Mouse (Mus musculus): Measurements from ENCODE around the gene Atxn2.
A peak's percentile ranks its signal among the peaks of the same experiment; 100 is the strongest.
"Not testable (repeated sequence)": the region's sequence is repeated elsewhere in the genome, so short reads cannot be mapped to it uniquely, and the experiment has no call there.

The Atxn2 gene

DNA sequence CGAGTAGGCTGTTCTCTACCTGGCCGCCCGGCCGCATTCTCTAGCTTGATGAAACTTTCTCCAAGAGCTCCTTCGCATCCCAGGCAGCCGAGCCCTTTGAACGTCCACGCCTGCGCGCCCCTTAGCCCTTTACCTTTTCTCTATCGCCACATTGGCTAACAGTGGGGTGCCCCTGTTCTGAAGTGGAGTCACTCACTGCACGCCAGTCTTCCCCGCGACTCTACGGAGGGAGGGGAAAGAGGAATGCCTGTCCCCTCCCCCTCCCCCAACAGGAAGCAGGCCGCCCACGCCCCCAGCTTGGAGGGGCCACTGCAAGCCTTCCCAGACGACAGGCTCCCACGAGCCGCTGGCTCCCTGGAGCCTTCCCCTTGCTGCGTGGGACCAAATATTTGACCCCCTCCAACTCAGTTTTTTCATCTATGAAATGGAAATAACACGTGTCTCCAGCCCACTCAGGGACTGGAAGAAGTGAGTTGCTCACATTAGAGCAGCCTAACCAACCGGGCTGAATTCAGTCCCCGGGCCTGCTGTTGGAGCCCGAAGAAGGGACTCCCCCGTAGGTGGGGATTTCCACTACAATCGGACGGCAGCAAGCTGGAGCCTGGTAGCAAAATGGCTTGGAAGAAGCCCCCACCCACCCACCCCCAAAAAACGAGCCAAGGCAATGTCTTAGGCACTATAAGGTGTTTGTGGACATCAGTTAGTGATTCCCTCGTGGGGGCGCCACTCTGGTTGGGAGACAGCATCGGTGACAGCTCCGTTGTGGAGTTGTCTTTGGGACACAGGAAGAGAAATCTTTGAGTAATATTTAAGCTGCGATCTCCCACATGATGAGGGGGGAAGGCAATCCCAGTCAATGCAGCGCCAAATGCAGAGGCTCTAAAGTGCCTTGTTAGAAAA is 126.6 kb downstream of the Atxn2 start, which contains the start of gene Sh2b3:
Gene Sh2b3, minus strand, starts transcription at position 206 of the 900 bp plus-strand sequence.
- DNase-seq: peak; percentile 69 to 71

GRCm38 (mm10) chr5:121838341-121839127 is 127.4 kb downstream of the Atxn2 start:
- DNase-seq: peak; percentile 80 to 81

GRCm38 (mm10) chr5:121839128-121839473 is 128.0 kb downstream of the Atxn2 start:
- DNase-seq: no peak

- DNase-seq: no peak
These were observed 130.4 kb downstream of the Atxn2 start for GRCm38 (mm10) chr5:121841516-121841915.

- DNase-seq: no peak
These were observed 130.8 kb downstream of the Atxn2 start for GRCm38 (mm10) chr5:121841973-121842372.

- peak; percentile 80 to 86 for DNase-seq
These were observed 131.6 kb downstream of the Atxn2 start for GRCm38 (mm10) chr5:121842665-121843118.

- DNase-seq: no peak
These were observed 132.2 kb downstream of the Atxn2 start for GRCm38 (mm10) chr5:121843138-121843905.

- DNase-seq: no peak
These were observed 134.2 kb downstream of the Atxn2 start for GRCm38 (mm10) chr5:121845361-121845760.

DNA sequence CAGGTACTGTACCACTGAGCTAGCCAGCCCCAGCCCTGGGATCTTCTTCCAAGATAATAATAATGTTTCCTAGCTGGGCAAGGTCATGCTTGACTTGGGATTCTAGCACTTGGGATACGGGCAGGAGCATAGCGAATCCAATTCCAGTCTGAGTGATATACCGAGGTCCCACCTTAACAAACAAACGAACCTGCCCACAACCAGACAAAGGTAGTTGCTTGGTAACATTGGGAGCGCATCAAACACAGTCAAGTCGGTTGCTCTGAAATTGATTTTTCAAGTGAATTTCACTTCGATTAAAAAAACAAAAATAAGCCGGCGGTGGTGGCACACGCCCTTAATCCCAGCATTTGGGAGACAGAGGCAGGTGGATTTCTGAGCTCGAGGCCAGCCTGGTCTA is 135.2 kb downstream of the Atxn2 start:
- no peak for DNase-seq

DNA sequence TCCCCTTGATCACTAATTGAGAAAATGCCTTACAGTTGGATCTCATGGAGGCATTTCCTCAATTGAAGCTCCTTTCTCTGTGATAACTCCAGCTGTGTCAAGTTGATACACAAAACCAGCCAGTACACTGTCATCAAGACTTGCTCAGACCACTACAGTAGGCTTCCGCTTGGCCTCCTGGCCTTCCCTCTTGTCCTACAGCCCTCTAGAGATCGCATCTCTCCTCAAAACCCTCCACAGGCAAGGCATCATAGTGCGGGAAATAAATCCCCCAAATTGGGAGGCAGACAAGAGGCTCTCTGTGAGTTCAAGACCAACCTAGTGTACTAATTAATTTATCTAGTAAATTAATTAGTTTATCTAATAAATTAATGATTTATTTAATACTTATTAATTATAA is 136.1 kb downstream of the Atxn2 start:
- not testable (repeated sequence) for DNase-seq

DNA sequence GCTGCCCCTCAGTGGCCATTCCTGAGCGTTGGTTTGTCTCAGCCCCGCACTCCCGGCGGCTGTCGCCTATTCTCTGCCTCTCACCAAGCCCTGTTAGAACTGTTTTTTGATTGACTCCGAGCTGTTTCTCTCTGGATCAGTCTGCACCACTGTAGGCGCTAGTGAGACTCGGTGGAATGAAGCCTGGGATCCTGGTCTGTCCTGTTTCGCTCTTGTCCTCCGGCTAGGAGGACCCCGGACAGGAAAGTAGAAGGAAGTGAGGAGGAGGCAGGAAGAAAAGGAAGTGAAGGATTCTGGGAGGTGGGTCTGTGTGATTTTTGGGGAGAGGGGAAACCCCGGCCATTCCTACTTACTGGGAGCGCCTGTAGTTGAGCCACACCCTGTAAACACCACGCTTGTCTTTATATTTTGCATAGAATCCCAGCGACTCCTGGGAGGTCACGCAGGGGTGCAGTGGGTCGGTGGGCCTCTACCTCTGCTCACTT is 136.9 kb downstream of the Atxn2 start:
- peak; percentile 63 to 72 for DNase-seq

DNA sequence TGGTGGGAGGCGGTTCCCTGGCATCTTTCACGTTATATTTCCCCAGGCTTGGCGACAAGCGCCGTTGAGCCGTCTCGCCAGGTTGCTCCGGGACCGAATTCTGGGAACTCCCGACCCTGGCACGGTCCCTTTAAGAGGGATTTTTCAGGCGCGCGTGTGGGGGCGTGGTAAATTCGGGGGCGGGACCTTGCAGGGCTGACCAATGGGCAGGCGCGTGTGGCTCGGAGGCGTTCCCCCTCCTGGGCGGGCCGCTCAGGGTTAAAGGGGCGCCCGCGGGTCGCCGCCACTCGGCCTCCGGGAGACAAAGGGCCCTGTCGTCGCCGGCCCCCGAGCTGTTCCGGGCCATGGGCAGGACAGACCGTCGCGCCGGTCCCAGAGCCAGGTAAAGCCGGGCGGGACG is 137.6 kb downstream of the Atxn2 start, which contains the start of gene Pheta1:
Gene Pheta1, plus strand, starts transcription at position 242 of the 400 bp plus-strand sequence.
- DNase-seq: peak; percentile 93 to 95

DNA sequence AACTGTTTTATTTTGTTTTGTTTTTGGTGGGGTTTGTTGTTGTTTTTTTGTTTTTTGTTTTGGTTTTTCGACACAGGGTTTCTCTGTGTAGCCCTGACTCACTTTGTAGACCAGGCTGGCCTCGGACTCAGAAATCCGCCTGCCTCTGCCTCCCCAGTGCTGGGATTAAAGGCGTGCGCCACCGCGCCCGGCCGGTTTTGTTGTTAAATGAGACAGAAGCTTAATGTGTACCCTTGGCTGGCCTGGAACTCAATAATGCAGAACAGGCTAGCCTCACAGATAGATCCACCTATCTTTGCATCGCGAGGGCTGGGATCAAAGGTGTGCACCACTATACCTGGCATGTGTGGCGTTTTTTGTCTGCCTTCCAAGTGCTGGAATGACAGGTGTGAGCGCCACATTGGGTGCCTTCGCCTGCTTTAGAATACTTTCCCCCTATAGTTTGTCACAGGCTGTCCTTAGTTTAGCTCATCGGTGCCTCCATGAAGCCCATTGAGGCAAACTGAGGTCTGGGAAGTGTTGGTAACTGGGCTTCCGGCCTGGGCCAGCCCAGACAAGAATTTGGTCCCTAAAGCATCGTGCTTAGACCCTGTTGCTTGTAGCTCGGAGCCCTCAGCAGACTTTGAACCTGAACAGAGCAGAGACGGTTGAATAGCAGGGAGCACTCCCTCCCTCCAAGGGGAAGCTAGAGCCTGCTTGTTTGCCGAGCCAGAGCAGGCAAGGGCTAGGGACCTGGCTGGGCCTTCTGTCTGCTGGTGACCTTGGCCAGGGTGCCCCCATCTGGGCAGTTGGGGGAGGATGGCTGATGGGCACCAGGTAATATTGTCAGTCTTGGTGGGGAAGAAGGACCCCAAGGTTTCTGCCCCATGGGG is 138.6 kb downstream of the Atxn2 start:
- no peak for DNase-seq

DNA sequence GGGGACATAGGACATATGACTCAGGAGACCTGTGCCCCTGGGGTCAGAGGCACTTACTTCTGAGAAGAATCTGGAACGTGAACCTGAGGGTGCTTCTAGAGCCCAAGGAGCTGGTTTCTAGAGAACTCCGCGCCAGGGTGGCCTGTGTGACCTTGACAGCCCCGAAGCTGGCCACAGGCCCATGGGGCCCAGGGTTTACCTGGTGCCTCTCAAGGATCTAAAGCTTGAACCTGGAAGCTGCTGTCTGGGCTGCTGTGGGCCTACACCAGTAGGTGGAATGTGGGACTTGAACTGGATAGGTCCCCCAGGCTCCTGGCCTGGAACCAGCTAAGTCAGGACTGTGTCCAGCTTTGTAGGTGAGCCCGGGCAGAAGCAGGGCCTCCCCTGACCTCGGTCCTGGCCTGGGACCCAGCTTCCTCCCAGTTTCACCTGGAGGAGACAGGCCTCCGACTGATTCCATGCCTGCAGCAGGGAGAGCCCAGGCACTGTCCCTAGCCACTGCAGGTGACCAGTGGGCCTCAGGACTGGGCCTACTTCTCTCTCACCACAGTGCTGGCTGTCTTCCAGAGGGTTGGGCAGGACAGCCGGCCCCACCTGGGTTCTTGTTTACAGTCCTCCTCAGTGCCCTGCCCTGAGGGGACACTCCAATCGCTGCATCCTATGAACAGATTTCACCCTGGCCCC is 142.4 kb downstream of the Atxn2 start:
- DNase-seq: peak; percentile 93 to 96

- no peak for DNase-seq
These were observed 143.6 kb downstream of the Atxn2 start for GRCm38 (mm10) chr5:121854768-121855167.

- DNase-seq: no peak
These were observed 145.6 kb downstream of the Atxn2 start for GRCm38 (mm10) chr5:121856740-121857139.

- DNase-seq: no peak
These were observed 147.3 kb downstream of the Atxn2 start for GRCm38 (mm10) chr5:121858427-121858826.

DNA sequence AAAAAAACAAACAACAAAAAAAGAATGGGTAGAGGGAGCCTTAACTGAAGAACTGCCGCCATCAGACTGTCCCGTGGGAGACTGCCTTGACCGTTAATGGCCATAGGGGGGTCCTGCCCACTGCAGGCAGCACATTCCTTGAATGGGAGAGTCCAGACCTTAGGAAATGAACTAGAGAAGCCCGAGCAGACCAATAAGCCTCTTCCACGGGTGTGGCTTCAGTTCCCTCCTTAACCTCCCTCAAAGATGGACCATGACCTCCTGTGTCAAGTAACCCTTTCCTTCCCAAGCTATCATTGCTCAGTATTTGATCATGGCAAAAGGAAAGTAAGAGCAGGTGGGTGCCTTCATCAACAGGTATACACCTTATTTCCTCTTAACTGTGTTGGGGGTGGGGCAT is 150.8 kb downstream of the Atxn2 start:
- DNase-seq: no peak

GRCm38 (mm10) chr5:121864330-121864729 is 153.2 kb downstream of the Atxn2 start:
- DNase-seq: no peak

Measured in lung, adult 18-20 months (tissue).